Mouse (Mus musculus) liver, embryonic 15.5 days (tissue): ENCODE data around the gene Zfp652. TPM values are rescaled to one million over a fixed set of nuclear protein-coding genes. Genes with fewer than 3 reads are reported as not detected.

ENCODE experiments used
- polyA plus RNA-seq: library from polyadenylated mRNA; unstranded; fragments of >200 nt; fragmentation: Nextera tagmentation; extraction: Ambion mirVana; gene quantifications from 2 replicates; pipeline ENCODE4 v1.2.1, GENCODE M21; 2015

Zfp652 gene
- polyA plus RNA-seq, 1 experiment from 2014 or later, result 5.5 TPM

Other genes starting within 250 kb of the Zfp652 start
- gene Nxph3, start 198.1 kb upstream of the Zfp652 start, polyA plus RNA-seq, result 0.03 TPM in 1 of 2 replicates, not detected in the other
- gene Ngfr, start 124.9 kb upstream of the Zfp652 start, polyA plus RNA-seq, result 2.7 and 3.2 TPM in 2 replicates
- gene Phb, start 45.7 kb upstream of the Zfp652 start, polyA plus RNA-seq, result 113 and 129 TPM in 2 replicates
- 0.28 and 0.29 TPM in 2 replicates for gene B130006D01Rik, start 10.9 kb downstream of the Zfp652 start, polyA plus RNA-seq
- 6.4 and 7.1 TPM in 2 replicates for gene Phospho1, start 111.8 kb downstream of the Zfp652 start, polyA plus RNA-seq
- 20.1 and 22.1 TPM in 2 replicates for gene Gngt2, start 124.5 kb downstream of the Zfp652 start, polyA plus RNA-seq
- gene Abi3, start 129.8 kb downstream of the Zfp652 start, polyA plus RNA-seq, result 6.9 and 7.0 TPM in 2 replicates
- 0.17 and 0.20 TPM in 2 replicates for gene B4galnt2, start 202.2 kb downstream of the Zfp652 start, polyA plus RNA-seq